Mouse (Mus musculus) thymus, adult 2 months (tissue): ENCODE data around the gene Pou2af1.

Experiments
- CTCF ChIP-seq: fragments of 200-500 bp; IDR thresholded peaks from 2 replicates; pipeline ENCODE4 v1.5.1; 2012; ENCODE audit warnings: mild to moderate bottlenecking, control low read depth, low read length, moderate library complexity, borderline replicate concordance; ENCODE audit not compliant: control insufficient read depth, poor library complexity, insufficient read depth; ENCODE audit errors: extremely low read depth
- POLR2A ChIP-seq: fragments of 200-500 bp; IDR thresholded peaks from 2 replicates; pipeline ENCODE4 v1.6.1; 2012; ENCODE audit warnings: mild to moderate bottlenecking, low read length, control low read depth, moderate library complexity; ENCODE audit not compliant: control insufficient read depth, poor library complexity, insufficient read depth; ENCODE audit errors: extremely low read depth

- TF ChIP-seq CTCF (no peak), POLR2A (no peak)
These were observed 27.6 kb upstream of the Pou2af1 start for GRCm38 (mm10) chr9:51185871-51186270.
